Mouse (Mus musculus) small intestine, adult 2 months (tissue): Measurements from ENCODE around the gene Gm29797.

Experiments
- CTCF ChIP-seq: fragments of 200-500 bp; IDR thresholded peaks from 2 replicates; pipeline ENCODE4 v1.5.1; 2012; ENCODE audit warnings: low read depth, mild to moderate bottlenecking, control low read depth, inconsistent platforms, low read length, moderate library complexity, mixed read lengths; ENCODE audit not compliant: insufficient replicate concordance, insufficient read length; ENCODE audit errors: extremely low read depth
- POLR2A ChIP-seq: fragments of 200-500 bp; IDR thresholded peaks from 2 replicates; pipeline ENCODE4 v1.6.1; 2012; ENCODE audit warnings: low read depth, mild to moderate bottlenecking, control low read depth, inconsistent platforms, low read length, moderate library complexity

- no peak for TF ChIP-seq CTCF
- TF ChIP-seq POLR2A: no peak
Observed at GRCm38 (mm10) chr2:181696801-181697420, 40.1 kb downstream of the Gm29797 start.
